Mouse (Mus musculus) monocyte, adult 59 days (primary cell): ENCODE results near the gene A430078G23Rik. TPM values are rescaled to one million over a fixed set of nuclear protein-coding genes. Genes with fewer than 3 reads are reported as not detected.

ENCODE experiments used
- total RNA-seq, 2 experiments: library from RNA; stranded (reverse); gene quantifications; one replicate each; pipeline ENCODE4 v1.2.4; 2023

The A430078G23Rik gene
- total RNA-seq: 10 to 100 TPM; 64.5 to 66.6 TPM

DNA sequence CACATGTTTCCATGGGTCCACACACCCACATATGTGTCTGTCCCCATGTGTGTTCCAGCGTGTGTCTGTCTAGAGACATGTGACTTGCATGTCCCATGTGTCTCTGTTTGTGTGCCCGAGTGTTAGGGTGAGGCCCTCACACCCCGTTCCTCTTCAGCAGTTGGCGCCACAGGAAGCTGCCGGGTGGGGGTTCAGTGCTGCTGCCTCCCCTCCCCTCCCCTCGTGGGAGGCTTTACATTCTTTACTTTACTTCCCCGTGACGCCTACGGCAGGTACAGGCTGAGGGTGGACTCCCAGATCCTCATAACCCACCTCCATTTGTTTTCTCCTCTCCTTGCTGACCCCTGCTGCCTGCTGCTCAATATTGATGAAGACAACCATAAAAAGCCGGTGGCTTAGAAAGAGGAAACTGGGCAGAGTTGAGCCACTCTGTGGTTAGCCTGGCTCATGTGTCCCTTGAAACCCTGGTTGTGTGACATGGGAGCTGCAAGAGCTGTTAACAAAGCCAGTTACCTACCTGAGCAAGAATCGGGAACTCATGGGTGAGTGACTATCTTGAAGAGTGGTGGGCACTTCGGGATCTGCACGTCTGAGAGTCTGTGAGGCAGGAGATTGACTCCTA, at the start of gene A430078G23Rik:
TSS of gene A430078G23Rik (plus strand) at position 227 of the 622 bp plus-strand sequence.

DNA sequence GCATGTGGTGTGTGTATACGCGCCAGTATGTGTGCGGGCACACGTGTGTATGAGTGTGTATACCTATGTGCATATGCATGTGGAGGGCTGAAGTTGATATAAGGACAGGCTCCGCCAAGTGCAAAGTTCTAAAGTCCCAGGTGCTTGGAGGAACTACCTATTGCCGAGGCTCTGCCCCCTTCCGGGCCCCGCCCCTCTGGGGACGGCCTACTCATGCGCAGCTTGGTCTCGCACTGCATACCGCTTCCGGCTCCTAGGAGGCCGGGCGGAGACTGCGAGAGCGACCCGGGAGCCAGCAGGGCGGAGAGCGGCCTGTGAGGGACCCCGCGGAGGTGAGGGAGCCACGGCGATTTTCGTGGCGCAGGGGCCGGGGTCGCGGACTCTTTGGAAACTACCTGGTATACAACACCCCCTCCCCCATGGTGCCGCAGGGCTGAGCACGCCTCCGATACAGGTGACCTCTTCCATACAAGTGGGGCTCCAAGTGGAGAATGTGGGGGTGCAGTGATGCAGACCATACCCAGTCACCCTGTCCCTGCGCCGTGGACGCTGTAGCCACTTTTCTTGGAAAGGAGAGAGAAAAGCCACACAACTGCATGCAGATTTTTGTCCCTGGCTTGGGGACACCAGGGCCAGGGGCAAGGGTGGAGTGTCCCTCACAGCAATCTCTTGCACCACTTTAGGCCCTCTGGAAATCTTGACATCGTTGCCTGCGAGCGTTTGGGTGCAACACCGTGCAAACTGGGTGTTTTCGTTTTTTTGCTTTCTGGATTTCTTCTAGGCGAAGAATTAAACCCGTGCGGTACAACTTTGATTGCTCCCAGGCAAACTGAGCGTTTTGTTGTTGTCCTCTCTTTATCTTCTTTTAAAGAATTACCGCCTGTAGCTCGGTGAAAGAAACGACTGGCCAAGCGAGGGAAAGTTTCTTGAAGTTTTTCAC, 39.8 kb downstream of the A430078G23Rik start, which contains the start of gene Arhgef18:
TSS of gene Arhgef18 (plus strand) at position 236 of the 940 bp plus-strand sequence.

Other genes with a start within 250 kb of the A430078G23Rik start
- gene Insr, start 73.8 kb upstream of the A430078G23Rik start, total RNA-seq: 10 to 100 TPM; 69.7 to 71.7 TPM
- 10 to 100 TPM; 79.7 to 86.1 TPM for gene Arhgef18, start 39.6 kb downstream of the A430078G23Rik start, total RNA-seq
- gene Pex11g, start 114.3 kb downstream of the A430078G23Rik start, total RNA-seq: 1 to 10 TPM in 1 of 2 experiments, under 1 TPM in 1; 0.81 to 1.1 TPM
- under 1 TPM; 0.63 to 0.70 TPM for gene Tex45, start 117.4 kb downstream of the A430078G23Rik start, total RNA-seq
- 1 to 10 TPM; 8.4 to 8.7 TPM for gene Zfp358, start 139.7 kb downstream of the A430078G23Rik start, total RNA-seq
- gene Mcoln1, start 147.0 kb downstream of the A430078G23Rik start, total RNA-seq: 10 to 100 TPM; 65.5 to 69.3 TPM
- 10 to 100 TPM; 42.9 to 43.1 TPM for gene Pnpla6, start 162.0 kb downstream of the A430078G23Rik start, total RNA-seq
- gene C330021F23Rik, start 214.6 kb downstream of the A430078G23Rik start, total RNA-seq: not detected
- not detected for gene Camsap3, start 233.9 kb downstream of the A430078G23Rik start, total RNA-seq